Comparison of ENCODE assay signal across 22 mouse cellular contexts in genomic region chr7:89382892-89383291, GRCm38 (mm10). TPM values are rescaled to one million over a fixed set of nuclear protein-coding genes. Genes with fewer than 3 reads are reported as not detected.
DNase-seq lines count a peak whose midpoint lies in the region; ATAC-seq lines count a peak whose summit lies in the region.
"Had no signal": no experiment of that assay in that cellular context is flagged by ENCODE, and none has a peak within 500 bp of the region (broad histone marks: within the 10 kb centered on the region; RNA-seq: fewer than 3 reads in every experiment).

No protein-coding gene starts in this region.

- WGBS in heart, embryonic 10.5 days: 91% methylated on average over 3 of the region's 3 CpGs
- WGBS in midbrain, embryonic 11.5 days: 100% methylated on average over 3 of the region's 3 CpGs
- WGBS in midbrain, embryonic 13.5 days: 98% methylated on average over 3 of the region's 3 CpGs
- WGBS in intestine, embryonic 15.5 days: 90% methylated on average over 3 of the region's 3 CpGs

- H3K4me3 ChIP-seq in heart, embryonic 10.5 days: no peak overlapping the region
- H3K4me3 ChIP-seq in midbrain, embryonic 11.5 days (ENCODE audit: low read depth, low read length): no peak overlapping the region
- H3K4me3 ChIP-seq in midbrain, embryonic 13.5 days (replicated peaks): no peak overlapping the region
- no peak overlapping the region for H3K4me3 ChIP-seq in intestine, embryonic 15.5 days (replicated peaks)
- H3K4me3 ChIP-seq: embryonic facial prominence, embryonic 12.5 days; embryonic facial prominence, embryonic 15.5 days; gastrocnemius, adult 2 months; hindbrain, embryonic 12.5 days; hindbrain, embryonic 15.5 days had no signal

- no peaks in the 10 kb centered on the region for H3K36me3 ChIP-seq in heart, embryonic 10.5 days
- H3K36me3 ChIP-seq in midbrain, embryonic 11.5 days (ENCODE audit: control insufficient read depth, insufficient read depth, low read length): no peaks in the 10 kb centered on the region
- no peaks in the 10 kb centered on the region for H3K36me3 ChIP-seq in midbrain, embryonic 13.5 days
- no peaks in the 10 kb centered on the region for H3K36me3 ChIP-seq in intestine, embryonic 15.5 days
- H3K36me3 ChIP-seq: embryonic facial prominence, embryonic 12.5 days; embryonic facial prominence, embryonic 15.5 days; hindbrain, embryonic 12.5 days; hindbrain, embryonic 15.5 days had no signal

- H3K27me3 ChIP-seq in heart, embryonic 10.5 days (ENCODE audit: insufficient read depth, poor library complexity, severe bottlenecking): no peaks in the 10 kb centered on the region
- H3K27me3 ChIP-seq in midbrain, embryonic 11.5 days (ENCODE audit: control insufficient read depth, insufficient read depth, low read length): no peaks in the 10 kb centered on the region
- no peaks in the 10 kb centered on the region for H3K27me3 ChIP-seq in midbrain, embryonic 13.5 days
- no peaks in the 10 kb centered on the region for H3K27me3 ChIP-seq in intestine, embryonic 15.5 days (replicated peaks)
- H3K27me3 ChIP-seq: embryonic facial prominence, embryonic 12.5 days; embryonic facial prominence, embryonic 15.5 days; hindbrain, embryonic 12.5 days; hindbrain, embryonic 15.5 days had no signal

- no peak for ATAC-seq in midbrain, embryonic 11.5 days (ENCODE audit: low FRiP score)
- ATAC-seq in midbrain, embryonic 13.5 days: no peak
- peak; percentile 64 for ATAC-seq in megakaryocyte progenitor cell, adult 5-6 weeks (replicated peaks; ENCODE audit: poor library complexity)
- no peak for ATAC-seq in intestine, embryonic 15.5 days
- ATAC-seq: activated CD4-positive, CD25-positive, alpha-beta regulatory T cell, adult 4 months; forebrain, embryonic 14.5 days; forebrain, postnatal 0 days had no signal

- no peak overlapping the region for H3K9ac ChIP-seq in midbrain, embryonic 11.5 days (ENCODE audit: low read length)
- H3K9ac ChIP-seq in midbrain, embryonic 13.5 days (replicated peaks): no peak overlapping the region
- no peak overlapping the region for H3K9ac ChIP-seq in intestine, embryonic 15.5 days
- H3K9ac ChIP-seq: embryonic facial prominence, embryonic 12.5 days; embryonic facial prominence, embryonic 15.5 days; forebrain, postnatal 0 days; hindbrain, embryonic 12.5 days; hindbrain, embryonic 15.5 days had no signal

- H3K4me1 ChIP-seq in heart, embryonic 10.5 days: peaks cover 18% of the 10 kb centered on the region; the same call in 1 of the 2 replicates
- no peaks in the 10 kb centered on the region; the same call in 1 of the 2 replicates for H3K4me1 ChIP-seq in midbrain, embryonic 11.5 days (ENCODE audit: control insufficient read depth, insufficient read depth, low read length)
- H3K4me1 ChIP-seq in midbrain, embryonic 13.5 days (replicated peaks): 0 out of 2 replicates have a peak, but pooled peaks cover 2% of the 10 kb centered on the region
- H3K4me1 ChIP-seq in intestine, embryonic 15.5 days (replicated peaks): peaks cover 13% of the 10 kb centered on the region
- H3K4me1 ChIP-seq: hindbrain, embryonic 12.5 days; hindbrain, embryonic 15.5 days had no signal

- DNase-seq in heart, embryonic 10.5 days (ENCODE audit: low spot score): peak; percentile 7
- DNase-seq in heart, adult 8-10 months (ENCODE audit: low spot score): no peak
- peak; percentile 75 for DNase-seq in midbrain, embryonic 11.5 days (ENCODE audit: low spot score, missing footprints)
- DNase-seq: adrenal gland, postnatal 10 days; adrenal gland, postnatal 36 days; cerebellum, adult 18-20 months; cerebellum, adult 9-10 months; cerebellum, postnatal 14 days; forebrain, postnatal 0 days; gastrocnemius, adult 2 months; gastrocnemius, postnatal 14 days; heart, adult 18-20 months had no signal

- H3K27ac ChIP-seq in heart, embryonic 10.5 days: no peak overlapping the region
- no peak overlapping the region for H3K27ac ChIP-seq in midbrain, embryonic 11.5 days (ENCODE audit: low read depth, low read length)
- H3K27ac ChIP-seq in midbrain, embryonic 13.5 days: no peak overlapping the region
- no peak overlapping the region for H3K27ac ChIP-seq in intestine, embryonic 15.5 days
- H3K27ac ChIP-seq: embryonic facial prominence, embryonic 12.5 days; embryonic facial prominence, embryonic 15.5 days; gastrocnemius, adult 2 months; hindbrain, embryonic 12.5 days; hindbrain, embryonic 15.5 days had no signal

- no peaks in the 10 kb centered on the region for H3K9me3 ChIP-seq in heart, embryonic 10.5 days
- no peaks in the 10 kb centered on the region for H3K9me3 ChIP-seq in midbrain, embryonic 11.5 days (ENCODE audit: control insufficient read depth, low read length)
- no peaks in the 10 kb centered on the region for H3K9me3 ChIP-seq in midbrain, embryonic 13.5 days
- no peaks in the 10 kb centered on the region for H3K9me3 ChIP-seq in intestine, embryonic 15.5 days
- H3K9me3 ChIP-seq: embryonic facial prominence, embryonic 12.5 days; embryonic facial prominence, embryonic 15.5 days; hindbrain, embryonic 12.5 days; hindbrain, embryonic 15.5 days had no signal

- H3K4me2 ChIP-seq in midbrain, embryonic 11.5 days: no peak overlapping the region
- H3K4me2 ChIP-seq in midbrain, embryonic 13.5 days (replicated peaks): no peak overlapping the region
- no peak overlapping the region for H3K4me2 ChIP-seq in intestine, embryonic 15.5 days (replicated peaks)
- H3K4me2 ChIP-seq: embryonic facial prominence, embryonic 12.5 days; embryonic facial prominence, embryonic 15.5 days; heart, embryonic 11.5 days; hindbrain, embryonic 12.5 days; hindbrain, embryonic 15.5 days had no signal

RNA-seq across cellular contexts. Expression of gene Tmem135, which starts 21.1 kb away (rescaled TPM):
- 29.2 and 30.1 TPM in 2 replicates for polyA plus RNA-seq in heart, embryonic 10.5 days (2016; fragmentation: Nextera tagmentation; extraction: Ambion mirVana)
- 10 to 100 TPM; 30.3 to 39.6 (median 36.3) TPM for total RNA-seq in heart, adult 8-10 months (2022)
- 15.1 and 16.7 TPM in 2 replicates for polyA plus RNA-seq in midbrain, embryonic 11.5 days (2014; fragmentation: Nextera tagmentation; extraction: Ambion mirVana)
- polyA plus RNA-seq in midbrain, embryonic 13.5 days (2015; fragmentation: Nextera tagmentation; extraction: Ambion mirVana): 18.2 and 21.4 TPM in 2 replicates
- 25.2 and 28.9 TPM in 2 replicates for total RNA-seq in megakaryocyte progenitor cell, adult 5-6 weeks (2015)
- 20.2 and 22.0 TPM in 2 replicates for total RNA-seq in megakaryocyte progenitor cell, adult 5-6 weeks (2017)
- 42.4 and 43.8 TPM in 2 replicates for polyA plus RNA-seq in intestine, embryonic 15.5 days (2015; fragmentation: Nextera tagmentation; extraction: Ambion mirVana)

RNA-seq across cellular contexts. Expression of gene Fzd4, which starts 21.3 kb away (rescaled TPM):
- 9.2 and 9.7 TPM in 2 replicates for polyA plus RNA-seq in heart, embryonic 10.5 days (2016; fragmentation: Nextera tagmentation; extraction: Ambion mirVana)
- total RNA-seq in heart, adult 8-10 months (2022): 10 to 100 TPM; 23.6 to 31.0 (median 28.6) TPM
- polyA plus RNA-seq in midbrain, embryonic 11.5 days (2014; fragmentation: Nextera tagmentation; extraction: Ambion mirVana): 2.0 and 2.6 TPM in 2 replicates
- polyA plus RNA-seq in midbrain, embryonic 13.5 days (2015; fragmentation: Nextera tagmentation; extraction: Ambion mirVana): 1.2 and 1.3 TPM in 2 replicates
- 0.54 and 0.81 TPM in 2 replicates for total RNA-seq in megakaryocyte progenitor cell, adult 5-6 weeks (2015)
- 0.24 and 0.79 TPM in 2 replicates for total RNA-seq in megakaryocyte progenitor cell, adult 5-6 weeks (2017)
- 9.1 and 9.5 TPM in 2 replicates for polyA plus RNA-seq in intestine, embryonic 15.5 days (2015; fragmentation: Nextera tagmentation; extraction: Ambion mirVana)
- polyA plus RNA-seq: activated CD4-positive, CD25-positive, alpha-beta regulatory T cell, adult 4 months had no signal
